Mouse (Mus musculus): ENCODE measurements around the gene Stra8.

- no peak for TF ChIP-seq CTCF (IDR thresholded peaks at IDR 0.05; ENCODE audit: extremely low read depth, insufficient read depth, low read length)
- TF ChIP-seq POLR2A (IDR thresholded peaks at IDR 0.05; ENCODE audit: extremely low read depth, insufficient read depth, low read length) = no peak
Observed at GRCm38 (mm10) chr6:34875966-34876834, 43.8 kb upstream of the Stra8 start.
